Mouse (Mus musculus): ENCODE measurements at regions not wholly inside any gene's neighbourhood (a gene's known extent, or its start where the extent isn't known, plus 50 kb on each side); places are given as distances from the start of the nearest gene placed in this dataset.

DNA sequence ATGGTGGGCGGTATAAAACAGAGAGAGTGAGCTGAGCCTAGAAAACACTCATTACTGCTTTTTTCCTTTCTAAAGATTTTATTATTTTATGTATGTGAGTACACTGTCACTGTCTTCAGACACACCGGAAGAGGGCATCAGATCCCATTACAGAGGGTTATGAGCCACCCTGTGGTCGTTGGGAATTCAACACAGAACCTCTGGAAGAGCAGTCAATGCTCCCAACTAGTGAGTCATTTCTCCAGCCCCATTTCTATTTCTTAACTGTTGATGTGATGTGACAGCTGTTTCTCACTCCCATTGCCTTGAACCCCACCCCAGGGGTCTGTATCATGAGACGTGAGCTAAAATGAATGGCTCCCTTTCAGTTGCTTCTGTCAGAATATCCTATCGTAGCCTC lies 82.6 kb upstream of the Haao start:
- no peak for DNase-seq (ENCODE audit: low read depth)

DNA sequence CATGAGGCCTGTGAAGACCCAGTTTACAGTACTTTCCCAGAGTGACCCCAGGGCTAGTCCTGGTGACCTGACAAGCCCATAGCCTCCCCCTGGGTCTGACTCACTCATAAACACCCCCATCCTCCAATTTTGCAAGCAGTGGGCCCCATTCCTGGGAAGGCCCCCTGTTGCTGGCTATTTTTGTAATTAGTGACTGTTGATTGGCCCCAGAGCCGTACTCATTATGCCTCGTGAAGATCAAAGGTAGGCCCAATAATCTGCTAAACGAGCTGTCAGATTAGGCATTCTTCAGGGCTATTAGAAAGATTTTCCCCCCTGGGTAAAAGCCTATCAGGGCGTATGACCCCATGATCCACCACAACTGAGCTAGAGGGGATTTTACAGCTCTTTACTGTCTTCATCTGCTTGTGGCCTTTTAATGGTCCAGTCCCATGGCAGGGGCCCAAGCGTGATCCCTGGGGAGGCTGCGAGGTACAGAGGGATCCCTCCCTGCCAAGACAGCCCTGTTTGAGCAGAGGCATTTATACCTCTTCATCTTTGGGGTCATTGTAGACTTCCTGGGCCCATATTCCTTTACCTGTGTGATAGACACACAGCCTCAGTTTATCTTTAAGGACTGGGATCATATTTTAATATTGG lies 80.1 kb upstream of the Haao start:
- no peak for DNase-seq (ENCODE audit: low read depth)

DNA sequence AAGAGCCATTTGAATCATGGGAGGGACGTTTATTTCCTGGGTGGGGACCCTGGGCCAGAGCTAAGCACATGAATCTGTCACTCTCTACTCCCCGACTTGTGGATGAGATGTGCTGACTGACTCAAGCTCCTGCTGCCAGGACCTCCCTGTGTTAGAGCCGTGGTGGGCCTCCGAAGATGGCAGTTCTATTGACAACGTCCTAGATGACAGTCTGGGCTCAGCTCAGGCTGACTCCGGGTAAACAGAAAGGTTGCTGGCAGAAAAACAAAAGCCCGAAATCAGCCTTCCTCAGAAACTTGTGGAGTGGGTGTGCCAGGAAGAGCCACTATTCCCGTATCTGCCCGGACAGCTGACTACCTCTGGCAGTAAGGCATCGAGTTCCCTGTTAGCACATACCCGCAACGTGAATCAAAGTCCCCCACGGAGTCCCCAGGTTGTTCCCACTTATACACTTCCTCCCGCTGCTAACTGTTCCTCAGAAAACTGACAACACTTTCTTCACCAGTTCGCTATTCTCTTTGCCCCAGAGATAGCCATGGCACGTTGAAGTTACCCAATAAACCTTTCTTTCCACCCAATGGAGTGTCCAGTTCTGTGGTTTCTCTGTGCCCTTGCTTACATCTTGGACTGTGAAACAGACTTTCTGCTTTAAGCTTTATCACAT lies 76.6 kb upstream of the Haao start:
- DNase-seq (ENCODE audit: low read depth) = no peak

DNA sequence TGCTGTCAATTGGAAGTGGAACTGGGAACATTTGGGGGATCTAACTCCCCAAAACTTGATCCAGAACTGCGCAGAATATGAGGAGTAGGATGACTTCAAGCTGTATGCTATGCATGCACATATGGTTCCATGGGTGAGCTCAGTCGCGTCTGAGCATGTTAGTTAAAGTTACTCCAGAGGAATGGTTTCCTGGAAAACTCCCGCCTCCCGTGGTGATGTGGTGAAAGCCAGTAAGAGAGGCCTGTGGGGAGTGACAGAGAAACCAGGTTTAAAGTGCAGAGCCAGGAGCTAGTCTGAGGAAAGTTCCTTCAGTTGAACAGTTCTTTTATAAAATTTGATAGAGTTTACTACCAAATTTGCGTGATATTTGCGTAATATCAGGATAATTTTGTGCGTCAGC lies 73.1 kb upstream of the Haao start:
- DNase-seq (ENCODE audit: low read depth) = no peak

DNA sequence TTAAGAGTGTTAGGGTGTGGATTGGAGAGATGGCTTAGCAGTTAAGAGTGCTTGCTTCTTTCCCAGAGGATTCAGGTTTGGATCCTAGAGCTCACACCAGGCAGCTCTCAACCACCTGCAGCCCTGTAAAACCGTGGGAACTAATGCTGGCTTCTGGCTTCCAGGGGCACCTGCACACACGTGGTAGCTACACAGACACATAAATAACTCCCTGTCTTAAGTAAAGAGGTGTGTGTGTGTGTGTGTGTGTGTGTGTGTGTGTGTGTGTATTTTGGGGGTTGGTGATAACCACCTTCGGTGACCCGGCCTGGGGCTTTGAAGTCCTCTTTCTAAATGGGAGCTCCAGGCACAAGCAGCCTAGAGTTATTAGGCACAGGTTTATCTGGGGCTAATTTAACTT lies 72.5 kb upstream of the Haao start:
- DNase-seq (ENCODE audit: low read depth) = no peak

DNA sequence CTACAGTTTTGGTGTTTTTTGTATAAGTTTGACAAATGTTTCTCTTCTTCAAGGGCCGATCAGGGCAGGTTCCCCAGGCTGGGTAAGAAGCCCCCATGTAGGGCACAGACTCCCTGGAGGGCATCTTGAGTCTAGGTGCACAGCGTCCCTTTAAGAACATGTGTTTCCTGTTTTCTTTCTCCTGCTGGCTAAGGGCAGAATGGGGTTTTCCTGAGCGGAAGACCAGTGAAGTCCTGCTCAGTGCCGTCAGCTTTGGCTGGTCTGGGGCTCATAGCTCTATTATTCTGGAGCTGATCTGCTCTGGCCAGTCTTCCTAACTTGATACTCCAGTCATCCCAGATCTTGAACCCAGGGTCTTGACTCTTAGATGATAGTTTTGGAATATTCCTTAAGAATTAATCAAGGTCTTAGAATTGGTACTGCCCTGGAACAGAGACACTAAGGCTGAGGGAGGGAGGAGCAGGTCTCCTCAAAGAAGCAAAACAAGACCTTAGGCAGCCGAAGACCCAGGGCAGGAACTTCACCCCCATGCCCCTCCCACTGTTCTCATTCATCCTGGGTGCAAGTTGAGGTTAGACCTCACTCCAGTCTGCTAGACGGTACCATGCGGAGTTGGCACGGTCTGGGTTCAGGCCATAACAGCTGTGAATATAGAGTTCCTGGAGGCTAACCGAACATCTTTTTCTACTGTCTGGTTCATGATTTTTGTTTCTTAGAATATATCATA lies 70.8 kb upstream of the Haao start:
- DNase-seq (ENCODE audit: low read depth) = peak; percentile 65

DNA sequence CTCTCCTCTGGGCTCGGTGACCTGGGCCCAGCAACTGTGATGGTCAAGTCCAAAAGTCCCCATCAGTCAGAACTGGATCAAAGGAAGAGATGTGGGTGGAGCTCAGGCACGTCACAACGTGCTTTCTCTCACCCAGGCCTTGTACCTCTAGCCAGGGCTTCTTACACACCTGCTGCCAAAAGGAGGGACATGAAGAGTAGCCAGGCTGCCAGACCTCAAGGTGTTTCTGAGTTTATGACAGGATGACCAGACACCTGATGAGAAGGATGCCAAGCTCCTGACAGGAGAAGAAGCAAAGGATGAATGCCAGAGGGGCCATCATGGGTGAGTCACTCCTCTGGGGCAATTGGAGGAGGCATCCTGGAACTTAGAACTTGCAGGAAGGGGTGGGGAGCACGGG lies 70.0 kb upstream of the Haao start:
- DNase-seq (ENCODE audit: low read depth) = peak; percentile 34

DNA sequence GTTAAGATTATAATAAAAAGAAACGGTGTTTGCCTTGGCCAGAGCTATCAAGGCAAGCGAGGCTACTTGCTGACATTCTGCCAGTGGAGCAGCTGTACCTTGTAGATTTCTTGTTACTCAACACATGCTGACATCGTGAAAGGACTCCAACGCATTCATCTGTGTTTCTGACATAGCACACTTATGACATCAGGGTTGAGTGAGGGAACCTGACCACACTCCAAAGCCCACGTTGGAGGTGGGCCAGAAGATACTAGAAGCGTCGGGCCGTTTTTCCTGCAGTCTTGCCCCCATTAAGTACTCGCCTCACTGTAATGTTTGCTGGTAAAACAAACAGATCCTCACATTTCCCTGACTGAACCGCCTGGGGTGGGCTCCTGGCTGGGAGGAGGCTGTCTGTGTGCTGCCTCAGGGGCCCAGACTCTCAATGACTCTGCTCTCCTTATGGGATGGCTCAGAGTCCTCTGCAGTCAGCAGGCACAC lies 69.0 kb upstream of the Haao start:
- DNase-seq (ENCODE audit: low read depth) = no peak

DNA sequence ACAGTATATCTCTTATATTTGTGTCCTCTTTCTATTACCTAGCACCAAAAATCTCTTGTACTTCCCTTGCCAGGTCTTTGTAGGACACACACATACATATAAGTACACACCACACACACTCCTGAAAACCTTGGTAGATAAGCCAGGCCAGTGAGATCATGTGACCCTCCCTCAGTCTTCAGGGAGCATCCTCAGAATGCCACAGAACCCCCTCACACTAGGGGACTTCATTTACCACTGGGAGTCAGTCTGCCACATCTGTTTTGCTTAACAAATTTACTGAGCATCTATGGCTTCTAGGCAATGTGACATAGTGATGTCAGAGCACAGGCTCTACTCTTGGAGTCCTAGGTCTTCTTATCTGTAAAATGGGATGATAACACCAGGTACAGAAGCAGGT lies 67.3 kb upstream of the Haao start:
- no peak for DNase-seq (ENCODE audit: low read depth)

DNA sequence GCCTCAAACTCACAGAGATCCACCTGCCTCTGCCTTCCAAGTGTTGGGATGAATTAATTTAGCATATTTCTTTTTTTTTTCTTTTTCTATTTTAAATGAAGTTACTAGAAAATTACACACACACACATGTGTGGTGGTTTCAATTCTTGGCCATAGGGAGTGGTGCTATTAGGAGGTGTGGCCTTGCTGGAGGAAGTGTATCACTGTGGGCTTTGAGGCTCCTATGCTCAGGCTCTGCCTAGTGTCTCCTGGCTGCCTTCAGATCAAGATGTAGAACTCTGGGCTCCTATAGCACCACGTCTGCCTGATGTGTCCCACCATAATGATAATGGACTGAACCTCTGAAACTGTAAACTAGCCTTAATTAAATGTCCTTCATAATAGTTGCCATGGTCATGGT lies 66.8 kb upstream of the Haao start:
- no peak for DNase-seq (ENCODE audit: low read depth)

DNA sequence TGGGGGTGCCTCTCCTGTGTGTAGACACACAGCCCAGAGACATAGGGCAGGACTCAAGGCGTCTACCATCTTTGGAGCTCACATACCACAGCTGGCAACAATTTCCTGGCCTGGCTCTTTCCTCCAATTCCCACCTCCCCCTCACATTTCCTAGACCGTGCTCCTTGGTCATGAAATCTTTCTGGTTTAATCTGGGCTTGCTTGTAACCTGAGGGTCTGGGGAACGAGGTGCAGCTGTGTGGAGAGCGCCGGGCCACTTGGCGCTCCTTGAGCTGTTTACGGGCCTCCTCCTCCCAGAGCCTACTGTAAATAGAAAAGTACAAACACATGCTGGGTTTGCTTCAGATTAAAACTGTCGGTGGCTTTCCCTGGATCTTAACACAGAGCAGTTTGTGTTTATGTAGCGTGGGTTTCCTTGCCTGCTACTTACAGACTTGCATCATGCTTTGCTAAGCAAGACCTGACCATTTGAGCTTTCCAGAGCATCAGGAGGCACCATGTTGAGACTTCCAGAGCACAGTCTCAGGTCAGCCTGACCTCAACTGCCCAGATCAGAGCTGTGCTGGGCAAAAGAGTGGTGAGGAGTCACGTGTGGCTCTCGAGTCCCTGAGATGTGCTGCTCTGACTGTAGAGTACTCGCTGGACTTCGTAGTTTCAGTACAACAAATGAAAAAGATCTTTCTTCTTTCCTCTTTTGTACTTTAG lies 66.1 kb upstream of the Haao start:
- no peak for DNase-seq (ENCODE audit: low read depth)

DNA sequence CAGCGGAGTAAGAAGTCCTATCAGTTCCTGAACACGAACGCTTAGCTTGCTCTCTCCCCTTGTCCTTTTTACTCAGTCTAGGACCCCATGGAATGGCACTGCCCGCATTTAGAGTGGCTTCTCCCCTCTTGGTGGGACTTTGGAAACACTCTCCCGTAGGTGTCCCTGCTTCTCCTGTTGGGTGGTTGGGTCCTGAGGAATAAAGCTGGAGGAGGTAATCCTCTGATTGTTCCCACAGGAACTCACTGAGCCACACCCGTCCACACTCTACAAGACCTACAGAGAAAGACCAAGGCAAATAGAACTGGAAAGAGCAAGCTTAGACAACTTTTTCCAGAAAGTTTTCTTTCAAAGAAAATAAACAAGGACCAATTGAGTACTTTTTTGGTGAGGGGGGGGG lies 64.7 kb upstream of the Haao start:
- DNase-seq (ENCODE audit: low read depth) = no peak

DNA sequence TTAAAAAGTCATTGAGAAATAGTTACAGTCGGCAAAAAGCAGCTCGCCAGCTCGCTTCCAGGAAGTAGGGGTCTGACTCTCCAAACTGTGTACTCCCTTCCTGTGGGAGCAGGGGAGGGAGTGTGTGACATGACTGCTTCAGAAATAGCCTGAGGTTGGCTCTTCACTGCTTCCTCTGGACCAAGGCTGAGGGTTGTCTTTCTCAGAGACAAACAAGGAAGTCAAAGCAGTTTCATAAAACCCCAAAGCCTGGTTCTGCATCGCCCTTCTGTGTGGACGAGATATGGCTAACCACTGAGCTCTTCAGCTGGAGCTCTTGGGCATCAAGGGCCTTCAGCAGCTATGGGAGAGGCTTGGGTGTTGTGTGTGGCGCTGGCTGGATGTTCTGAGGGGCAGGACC lies 61.0 kb upstream of the Haao start:
- no peak for DNase-seq (ENCODE audit: low read depth)

DNA sequence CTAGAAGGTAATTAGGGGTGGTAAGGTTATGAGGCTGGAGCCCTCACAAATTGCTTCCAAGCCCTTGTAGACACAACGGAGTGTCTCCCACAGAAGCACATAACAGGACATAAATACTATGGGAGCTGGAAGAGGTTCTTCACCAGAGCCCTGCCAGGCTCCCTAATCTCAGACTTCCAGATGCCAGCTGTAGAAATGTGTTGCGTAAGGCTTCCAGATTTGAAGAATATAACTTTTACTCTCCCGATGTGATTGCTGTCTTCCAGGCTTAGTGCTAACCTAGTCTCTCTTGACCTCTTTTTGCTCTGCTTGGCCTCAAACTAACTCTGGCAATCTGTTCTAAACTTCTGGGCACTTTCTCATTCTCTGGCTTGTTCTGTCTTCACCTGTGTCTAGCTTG lies 59.8 kb upstream of the Haao start:
- DNase-seq (ENCODE audit: low read depth) = no peak

DNA sequence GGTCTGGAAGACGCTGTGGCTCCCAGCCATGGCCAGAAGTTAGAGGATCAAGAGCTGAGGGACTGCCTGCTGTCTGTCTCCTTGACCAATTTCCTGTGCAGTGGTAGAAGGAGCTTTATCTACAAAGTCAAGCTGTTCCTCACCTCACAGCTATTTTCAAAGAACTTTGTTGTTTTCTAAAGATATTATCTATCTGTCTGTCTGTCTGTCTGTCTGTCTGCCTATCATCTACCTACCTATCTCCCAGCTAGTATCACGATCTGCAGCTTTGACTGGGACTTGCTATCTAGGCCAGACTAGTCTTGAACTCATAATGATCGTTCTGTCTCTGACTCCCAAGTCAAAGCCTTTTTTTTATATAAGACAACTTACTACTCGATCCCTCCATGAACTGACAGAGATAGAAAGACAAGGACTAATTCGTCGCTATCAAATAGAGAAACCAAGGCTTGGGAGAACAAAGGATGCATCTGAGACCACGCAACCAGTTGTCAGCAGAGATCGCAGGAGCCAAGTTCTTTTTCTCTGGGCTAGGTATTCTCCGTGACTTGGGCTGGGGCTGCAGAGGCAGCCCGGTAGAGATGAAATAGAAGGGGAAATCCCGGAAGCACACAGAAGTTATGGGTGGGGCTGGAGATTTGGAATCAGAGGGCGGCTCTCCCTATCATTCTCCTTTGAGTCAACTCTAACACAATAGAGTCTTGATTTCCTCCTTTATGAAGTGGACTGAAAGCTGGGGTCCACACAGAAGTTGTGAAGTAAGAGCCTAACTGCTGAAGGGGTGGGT lies 59.2 kb upstream of the Haao start:
- peak; percentile 51 for DNase-seq (ENCODE audit: low read depth)

DNA sequence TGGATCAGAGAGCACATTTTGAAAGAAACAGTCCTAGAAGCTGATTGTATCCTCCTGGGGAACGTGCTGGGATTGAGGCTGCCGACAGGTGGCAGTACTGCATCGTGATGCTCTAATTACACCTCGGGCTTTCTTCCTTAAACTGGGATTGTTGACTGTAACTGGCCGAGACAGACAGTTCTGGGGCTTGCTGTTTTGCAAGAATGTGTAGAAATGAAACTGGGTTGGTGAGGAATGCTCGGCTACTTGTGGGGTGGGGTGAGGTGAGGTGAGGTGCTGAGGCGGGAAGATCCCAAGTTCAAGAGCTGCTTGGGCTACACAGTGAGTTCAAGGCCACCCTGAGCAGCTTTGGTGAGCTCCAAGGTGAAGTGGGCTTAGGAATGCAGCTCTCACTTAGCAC lies 55.7 kb upstream of the Haao start:
- peak; percentile 82 for DNase-seq (ENCODE audit: low read depth)

DNA sequence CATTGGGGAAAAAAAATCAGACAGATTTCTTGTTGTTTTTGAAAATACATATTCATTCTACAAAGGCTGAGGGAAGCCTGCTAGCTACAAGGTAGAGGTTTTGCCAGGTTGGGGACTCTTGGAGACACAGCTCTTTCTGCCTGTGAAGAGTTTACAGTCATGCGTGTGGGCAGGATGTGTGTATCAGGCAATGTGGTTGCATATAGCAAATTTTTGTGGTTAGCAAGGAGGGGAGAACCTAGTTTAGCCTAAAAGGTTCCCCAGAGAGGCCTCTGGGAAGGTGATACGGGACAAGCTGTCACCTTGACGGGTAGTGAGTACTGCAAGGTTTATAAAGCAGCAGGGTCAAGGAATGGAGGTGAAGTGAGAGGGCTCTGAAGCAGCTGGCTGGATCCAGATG lies 54.8 kb upstream of the Haao start:
- peak; percentile 43 for DNase-seq (ENCODE audit: low read depth)

DNA sequence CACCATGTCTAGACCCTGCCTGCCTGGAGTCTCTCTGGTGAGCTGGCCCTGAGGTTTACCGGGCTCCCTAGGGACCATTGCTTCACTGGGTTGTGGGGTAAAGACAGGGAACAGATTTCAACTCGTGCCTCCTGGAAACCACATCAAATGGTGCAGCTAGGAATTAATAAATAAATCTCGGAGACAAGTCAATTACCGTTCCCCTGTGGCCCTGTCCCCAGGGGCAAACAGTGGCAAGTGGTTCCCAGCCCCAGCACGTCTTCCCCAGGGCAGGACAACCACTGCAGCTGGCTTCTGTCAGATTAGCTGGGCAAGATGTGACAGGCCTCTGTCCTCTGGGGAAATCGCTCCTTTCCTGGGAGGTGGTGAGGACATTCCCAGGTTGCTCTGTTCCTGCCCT lies 54.3 kb upstream of the Haao start:
- DNase-seq (ENCODE audit: low read depth) = no peak

DNA sequence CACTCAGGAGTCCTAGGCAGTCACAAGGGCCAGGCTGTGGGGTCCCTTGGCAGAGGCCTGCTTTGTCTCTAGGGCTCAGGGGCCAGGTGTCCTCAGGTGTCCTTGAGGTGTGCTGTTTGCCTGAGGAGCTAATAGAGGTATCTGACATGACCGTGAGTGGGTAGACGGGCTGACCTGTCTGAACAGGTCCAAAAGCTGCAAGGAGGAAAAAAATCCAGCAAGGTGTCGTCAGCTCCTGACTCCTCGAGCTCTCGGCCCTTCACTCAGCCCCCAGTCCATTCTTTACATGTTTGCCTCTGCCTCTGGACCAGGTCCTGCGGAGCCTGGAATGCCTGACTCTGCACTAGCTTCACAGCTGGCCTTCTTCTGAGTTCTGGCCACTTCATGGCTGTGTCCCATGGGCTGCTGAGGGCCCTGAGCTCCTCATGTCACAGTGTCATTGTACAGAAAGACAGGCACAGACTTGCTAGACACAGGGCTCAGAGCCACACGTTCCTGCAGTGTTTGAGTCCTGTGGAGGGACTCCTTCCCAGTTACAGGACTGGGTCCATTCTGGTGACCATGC lies 51.9 kb upstream of the Haao start:
- DNase-seq (ENCODE audit: low read depth) = no peak

DNA sequence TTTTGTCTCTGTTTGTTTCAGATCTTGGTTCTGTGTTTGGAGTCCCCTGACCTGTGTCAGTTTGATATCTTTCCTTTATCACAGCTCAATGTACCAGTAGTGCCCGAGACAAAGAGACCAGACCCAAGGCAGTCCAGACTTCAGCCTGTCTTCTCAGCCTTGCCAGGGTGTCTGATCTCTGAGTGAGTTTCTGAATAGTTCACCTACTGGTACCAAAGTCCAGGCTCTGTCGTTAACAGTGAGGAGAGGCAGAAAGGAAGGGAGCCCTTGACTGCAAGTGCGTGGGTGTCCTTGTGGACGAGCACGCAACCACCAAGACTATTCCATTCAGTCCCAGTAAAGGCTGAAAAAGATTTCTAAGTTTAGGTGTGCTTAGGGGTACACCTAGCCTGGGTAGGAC lies 50.8 kb upstream of the Haao start:
- DNase-seq (ENCODE audit: low read depth) = no peak

All from induced T-regulatory cell, adult 2 months (primary cell).